Comparison of ENCODE assay signal across 12 mouse cellular contexts in the genomic region with DNA sequence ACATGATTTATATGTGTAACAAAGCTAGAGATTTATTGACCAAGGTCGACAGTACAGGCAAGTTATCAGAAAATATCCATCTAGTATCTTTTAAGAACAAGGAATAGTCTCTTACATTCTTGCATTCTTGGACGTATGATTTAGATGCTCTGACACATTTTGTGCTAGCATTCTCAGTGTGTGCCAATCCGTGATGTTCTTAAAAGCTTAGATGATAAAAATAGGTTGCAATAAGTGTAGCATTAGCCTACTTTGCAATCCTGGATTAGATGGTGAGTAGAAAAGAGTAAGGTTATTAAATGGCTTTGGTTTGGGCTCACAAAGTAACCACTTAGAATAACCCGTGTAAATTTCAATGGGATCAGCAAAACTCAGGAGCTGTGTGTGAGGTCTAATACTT.
"Had no signal": no experiment of that assay in that cellular context is flagged by ENCODE, and none has a peak within 500 bp of the region (broad histone marks: within the 10 kb centered on the region; RNA-seq: fewer than 3 reads in every experiment).

No protein-coding gene starts in this region.

- DNase-seq: gastrocnemius, postnatal 14 days; gastrocnemius, postnatal 36 days; heart, adult 11 months; heart, postnatal 10 days; heart, postnatal 4 days; kidney, adult 2 months; kidney, adult 9 months; kidney, postnatal 14 days; kidney, postnatal 36 days; layer of hippocampus, adult 9-11 months; layer of hippocampus, postnatal 36 days; left cerebral cortex, postnatal 4 days had no signal
